8 mouse cellular contexts compared by ENCODE assay signal in the genomic region with DNA sequence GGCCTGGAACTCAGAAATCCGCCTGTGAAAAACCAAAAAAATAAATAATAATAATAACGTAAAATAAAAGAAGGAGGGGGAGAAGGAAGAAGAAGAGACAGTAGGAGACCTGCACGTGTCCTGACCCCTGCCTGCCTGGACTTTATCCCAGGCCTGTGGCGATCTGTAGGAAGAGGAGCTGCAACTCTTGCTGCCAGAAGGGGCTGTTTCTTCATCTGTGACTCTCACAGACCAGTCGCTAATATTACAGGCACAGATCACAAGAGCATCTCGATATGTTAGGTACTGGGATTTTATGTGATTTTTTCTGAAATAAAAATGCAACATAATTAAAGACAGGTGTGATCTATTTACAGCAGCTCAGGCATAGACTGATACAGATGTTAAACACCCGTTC. TPM values are rescaled to one million over a fixed set of nuclear protein-coding genes. Genes with fewer than 3 reads are reported as not detected.
DNase-seq lines count a peak whose midpoint lies in the region; ATAC-seq and TF ChIP-seq lines count a peak whose summit lies in the region.

No protein-coding gene starts in this region.

- WGBS in heart, embryonic 11.5 days (ENCODE audit: insufficient replicate concordance), result 16% methylated on average over 7 of the region's 7 CpGs
- WGBS in forebrain, embryonic 14.5 days, result 17% methylated on average over 7 of the region's 7 CpGs
- 13% methylated on average over 7 of the region's 7 CpGs for WGBS in liver, embryonic 13.5 days (ENCODE audit: insufficient replicate concordance)

- peak overlapping the region; percentile 92 for H3K4me3 ChIP-seq in heart, embryonic 11.5 days (ENCODE audit: low read depth, low read length)
- peak overlapping the region; percentile 94 for H3K4me3 ChIP-seq in G1E (ENCODE audit: low read depth, low read length)
- H3K4me3 ChIP-seq in forebrain, embryonic 14.5 days (ENCODE audit: low read depth, low read length), result peak overlapping the region; percentile 70
- peak overlapping the region; percentile 89 for H3K4me3 ChIP-seq in liver, embryonic 13.5 days (replicated peaks)

- H3K4me1 ChIP-seq in heart, embryonic 11.5 days (ENCODE audit: control insufficient read depth, insufficient read depth, low read length), result no peaks in the 10 kb centered on the region
- H3K4me1 ChIP-seq in G1E (ENCODE audit: insufficient read depth, low read depth, low read length), result peaks cover 18% of the 10 kb centered on the region
- H3K4me1 ChIP-seq in forebrain, embryonic 14.5 days (ENCODE audit: control insufficient read depth, insufficient read depth, low read length), result 0 out of 2 replicates have a peak, but pooled peaks cover 3% of the 10 kb centered on the region
- H3K4me1 ChIP-seq in liver, embryonic 13.5 days (replicated peaks), result peaks cover 25% of the 10 kb centered on the region

- no peak overlapping the region for H3K27ac ChIP-seq in heart, embryonic 11.5 days (ENCODE audit: low read depth, low read length)
- H3K27ac ChIP-seq in forebrain, embryonic 14.5 days (ENCODE audit: low read depth, low read length), result no peak overlapping the region
- H3K27ac ChIP-seq in liver, embryonic 13.5 days, result peak overlapping the region; percentile 84; the same call in 1 of the 2 replicates

- no peak for DNase-seq in heart, postnatal 25 days (ENCODE audit: low spot score)
- DNase-seq in G1E (ENCODE audit: low spot score), result no peak
- peak; percentile 14 for DNase-seq in forebrain, embryonic 14.5 days (ENCODE audit: low spot score)
- no peak for DNase-seq in liver, embryonic 13.5 days
- no peak for DNase-seq in natural killer cell, adult 2 months (ENCODE audit: low spot score in 2 of 2)
- DNase-seq in layer of hippocampus, postnatal 25 days (ENCODE audit: extremely low spot score in 1 of 2, low spot score in 1 of 2), result no peak
- DNase-seq in cerebellum, adult 9-10 months, result no peak

- peak overlapping the region; percentile 88 for H3K9ac ChIP-seq in heart, embryonic 11.5 days (ENCODE audit: low read depth, low read length)
- peak overlapping the region; percentile 84; the same call in 1 of the 2 replicates for H3K9ac ChIP-seq in forebrain, embryonic 14.5 days (ENCODE audit: low read length)
- H3K9ac ChIP-seq in liver, embryonic 13.5 days, result peak overlapping the region; percentile 84

- H3K36me3 ChIP-seq in heart, embryonic 11.5 days (ENCODE audit: control insufficient read depth, insufficient read depth, low read length), result no peaks in the 10 kb centered on the region
- no peaks in the 10 kb centered on the region for H3K36me3 ChIP-seq in G1E (replicated peaks)
- no peaks in the 10 kb centered on the region for H3K36me3 ChIP-seq in forebrain, embryonic 14.5 days (ENCODE audit: control insufficient read depth, insufficient read depth, low read length)
- no peaks in the 10 kb centered on the region for H3K36me3 ChIP-seq in liver, embryonic 13.5 days

- no peak for TF ChIP-seq CTCF in G1E (IDR thresholded peaks at IDR 0.05; ENCODE audit: low read depth, low read length)

- H3K27me3 ChIP-seq in heart, embryonic 11.5 days (ENCODE audit: control insufficient read depth, insufficient read depth, low read length), result no peaks in the 10 kb centered on the region
- H3K27me3 ChIP-seq in G1E (ENCODE audit: insufficient read depth, low read length), result peaks cover under 1% of the 10 kb centered on the region; the same call in 1 of the 2 replicates
- no peaks in the 10 kb centered on the region for H3K27me3 ChIP-seq in forebrain, embryonic 14.5 days (replicated peaks; ENCODE audit: control insufficient read depth, insufficient read depth, low read length)
- no peaks in the 10 kb centered on the region for H3K27me3 ChIP-seq in liver, embryonic 13.5 days

- 0 out of 2 replicates have a peak, but pooled peaks cover 2% of the 10 kb centered on the region for H3K9me3 ChIP-seq in heart, embryonic 11.5 days (replicated peaks; ENCODE audit: control insufficient read depth, low read length)
- H3K9me3 ChIP-seq in G1E (replicated peaks), result no peaks in the 10 kb centered on the region
- H3K9me3 ChIP-seq in forebrain, embryonic 14.5 days (replicated peaks; ENCODE audit: control insufficient read depth, low read length), result no peaks in the 10 kb centered on the region
- no peaks in the 10 kb centered on the region for H3K9me3 ChIP-seq in liver, embryonic 13.5 days (replicated peaks)

- H3K4me2 ChIP-seq in heart, embryonic 11.5 days, result peak overlapping the region; percentile 85
- H3K4me2 ChIP-seq in forebrain, embryonic 14.5 days (ENCODE audit: low read length), result peak overlapping the region; percentile 88
- peak overlapping the region; percentile 98 for H3K4me2 ChIP-seq in liver, embryonic 13.5 days

- intact Hi-C loops in heart, postnatal 25 days (cut with DNase I), result loop anchor here (10.0 kb wide), 1 partner anchor 591 kb away; the partner anchor contains the start of gene Metap1

- no peak for ATAC-seq in heart, embryonic 11.5 days (replicated peaks; ENCODE audit: insufficient number of reproducible peaks, low FRiP score, low TSS enrichment)
- ATAC-seq in G1E (ENCODE audit: extremely low read depth, insufficient number of reproducible peaks, low FRiP score, poor library complexity, severe bottlenecking), result no peak
- no peak for ATAC-seq in forebrain, embryonic 14.5 days
- ATAC-seq in liver, embryonic 13.5 days (ENCODE audit: low read depth), result no peak

RNA-seq across cellular contexts. Expression of gene Rap1gds1, which starts 1.1 kb away (rescaled TPM):
- polyA plus RNA-seq in heart, embryonic 11.5 days (2014; fragmentation: Nextera tagmentation; extraction: Ambion mirVana), result 50.3 and 55.5 TPM in 2 replicates
- total RNA-seq in heart, postnatal 25 days (2021), result 10 to 100 TPM; 26.5 to 29.8 TPM
- total RNA-seq in G1E (2014; fragmentation: Nextera tagmentation) (71.0 and 74.9 TPM in 2 replicates), G1E (2017) (32.2 and 35.4 TPM in 2 replicates)
- 8.5 and 11.3 TPM in 2 replicates for polyA plus RNA-seq in G1E (2012)
- polyA plus RNA-seq in forebrain, embryonic 14.5 days (2014; fragmentation: Nextera tagmentation; extraction: Ambion mirVana), result 35.5 and 46.0 TPM in 2 replicates
- polyA plus RNA-seq in liver, embryonic 13.5 days (2015; fragmentation: Nextera tagmentation; extraction: Ambion mirVana), result 18.2 and 21.0 TPM in 2 replicates
- total RNA-seq in layer of hippocampus, postnatal 25 days (2021), result 100 to 1,000 TPM; 219 to 233 TPM
